Mouse (Mus musculus): Measurements from ENCODE around the gene Stub1.

Gene Stub1

GRCm38 (mm10) chr17:25783861-25784574, 49.2 kb downstream of the Stub1 start:
- no peak for DNase-seq

DNA sequence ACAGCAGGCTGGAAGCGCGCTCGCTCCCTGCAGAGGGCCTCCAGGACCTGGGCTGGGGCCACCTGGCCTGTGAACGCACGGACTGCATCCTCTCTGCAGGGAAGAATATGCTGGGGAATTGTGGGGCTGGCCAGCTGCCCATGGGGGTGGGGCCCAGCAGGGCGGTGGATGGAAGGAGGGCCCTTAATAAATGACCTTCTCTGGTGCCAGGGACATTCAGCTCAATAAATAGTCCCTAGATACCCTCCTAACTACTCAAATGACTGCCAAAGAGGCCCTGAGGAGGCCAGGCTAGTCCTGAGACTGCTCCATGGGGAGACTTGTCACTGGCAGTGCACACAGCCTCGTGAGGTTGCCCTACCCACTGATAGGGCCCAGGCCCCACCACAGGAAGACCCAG, 50.1 kb downstream of the Stub1 start:
- no peak for DNase-seq

DNA sequence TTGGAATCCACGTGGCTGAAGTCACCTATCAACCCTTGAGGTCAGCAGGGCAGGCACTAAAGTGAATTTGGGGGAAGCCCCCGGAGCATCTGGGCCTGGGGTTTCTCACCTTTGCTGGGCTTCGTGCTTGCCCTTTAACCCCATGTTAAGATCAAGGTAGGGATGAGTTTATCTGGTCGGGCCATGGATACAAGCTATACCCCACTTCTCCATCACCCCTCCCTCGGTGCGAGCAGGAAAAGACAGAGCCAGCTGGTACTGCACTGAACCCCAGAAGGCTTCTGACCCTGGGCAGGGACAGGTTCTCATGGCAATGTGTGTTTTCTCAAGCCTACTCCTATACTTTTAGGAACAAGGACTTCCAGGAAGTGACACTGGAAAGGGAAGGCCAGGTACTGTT, 51.9 kb downstream of the Stub1 start:
- DNase-seq, result no peak

Data from lung, postnatal 14 days (tissue).